Mouse (Mus musculus): Measurements from ENCODE around the gene Prkcb.

Prkcb gene

DNA sequence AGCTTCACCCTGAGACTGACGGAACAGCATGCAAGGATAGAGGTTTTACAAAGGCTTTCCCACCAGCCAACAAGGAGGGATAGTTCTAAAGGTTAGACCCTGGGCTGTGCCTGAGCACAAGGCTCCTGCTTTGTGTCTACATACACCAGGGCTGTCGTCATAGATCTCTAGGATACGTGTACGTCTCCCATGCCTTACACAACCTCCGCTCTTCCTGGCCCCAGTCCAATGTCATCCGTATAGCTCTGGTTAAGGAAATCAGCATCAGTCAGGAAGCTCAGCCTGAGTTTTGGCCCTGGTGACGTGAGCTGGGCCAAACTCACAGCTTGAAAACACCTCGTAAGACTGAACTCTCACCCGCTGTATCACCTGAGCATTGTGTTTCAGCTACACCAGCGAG, 307.3 kb downstream of the Prkcb start:
- DNase-seq (ENCODE audit: low read depth, low spot score), result no peak

GRCm38 (mm10) chr7:122596596-122597170, 308.1 kb downstream of the Prkcb start:
- no peak for DNase-seq (ENCODE audit: low read depth, low spot score)

DNA sequence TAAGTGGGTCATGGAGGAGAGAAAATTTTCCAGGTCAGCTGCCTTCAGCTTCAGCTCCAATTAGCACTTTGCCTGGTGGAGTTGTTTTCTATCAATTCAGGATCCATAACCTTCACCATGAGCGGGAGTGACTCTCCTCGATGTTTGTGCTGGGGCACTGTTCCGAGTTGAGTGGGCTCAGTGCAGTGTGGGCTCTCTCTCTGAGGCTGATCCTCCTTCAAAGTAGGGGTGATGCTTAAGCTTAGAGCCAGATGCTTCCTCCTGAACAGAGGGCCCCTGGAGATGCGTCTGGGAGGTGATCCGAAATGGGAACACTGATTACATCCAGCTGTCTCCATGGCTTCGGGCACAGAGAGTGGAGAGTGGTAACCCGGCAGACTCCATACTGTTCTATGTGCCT, 308.8 kb downstream of the Prkcb start:
- peak; percentile 27 for DNase-seq (ENCODE audit: low read depth, low spot score)

- DNase-seq (ENCODE audit: low read depth, low spot score), result no peak
Observed at GRCm38 (mm10) chr7:122600856-122601255, 312.3 kb downstream of the Prkcb start.

DNA sequence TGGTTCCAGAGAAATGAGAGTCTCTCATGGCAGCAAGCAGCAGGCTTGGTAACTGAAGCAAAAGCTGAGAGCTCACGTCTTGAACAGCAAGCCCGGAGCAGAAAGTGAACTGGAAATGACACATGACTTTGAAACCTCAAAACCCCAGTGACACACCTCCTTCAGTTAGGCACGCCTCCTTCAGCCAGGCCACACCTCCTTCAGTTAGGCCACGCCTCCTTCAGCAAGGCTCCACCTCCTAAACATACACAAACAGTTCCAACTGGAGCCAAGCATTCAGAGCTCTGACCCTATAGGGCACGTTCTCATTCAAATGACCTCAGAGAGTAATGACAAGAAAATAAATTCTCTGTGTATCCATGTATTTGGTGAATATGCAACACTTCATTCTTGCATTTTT, 316.5 kb downstream of the Prkcb start:
- no peak for DNase-seq (ENCODE audit: low read depth, low spot score)

DNA sequence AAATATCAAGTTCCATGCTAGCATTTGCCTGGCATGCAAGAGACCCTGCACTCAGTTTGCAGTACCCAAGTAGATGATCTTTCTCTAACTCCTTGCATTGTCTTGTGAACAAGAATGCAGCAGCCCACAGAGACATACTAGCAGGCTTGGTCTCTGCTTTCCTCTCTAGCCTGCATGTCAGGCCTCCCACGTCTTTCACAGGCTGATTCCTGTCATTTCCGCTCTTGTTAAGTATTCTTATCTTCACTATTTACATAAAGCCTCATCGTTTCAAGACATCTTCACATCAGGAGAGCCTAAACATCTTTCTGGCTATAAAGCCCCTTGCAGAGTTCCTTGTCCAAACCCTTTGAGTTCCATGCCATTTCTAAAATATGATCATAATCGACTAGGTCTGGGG, 320.9 kb downstream of the Prkcb start:
- no peak for DNase-seq (ENCODE audit: low read depth, low spot score)

GRCm38 (mm10) chr7:122610161-122610560, 321.6 kb downstream of the Prkcb start:
- DNase-seq (ENCODE audit: low read depth, low spot score), result no peak

GRCm38 (mm10) chr7:122613876-122614275, 325.3 kb downstream of the Prkcb start:
- no peak for DNase-seq (ENCODE audit: low read depth, low spot score)

GRCm38 (mm10) chr7:122622125-122622774, 333.7 kb downstream of the Prkcb start:
- DNase-seq (ENCODE audit: low read depth, low spot score), result peak; percentile 57

GRCm38 (mm10) chr7:122623753-122624152, 335.2 kb downstream of the Prkcb start:
- DNase-seq (ENCODE audit: low read depth, low spot score), result no peak

- no peak for DNase-seq (ENCODE audit: low read depth, low spot score)
Observed at GRCm38 (mm10) chr7:122628050-122628449, 339.5 kb downstream of the Prkcb start.

GRCm38 (mm10) chr7:122630386-122630785, 341.8 kb downstream of the Prkcb start:
- no peak for DNase-seq (ENCODE audit: low read depth, low spot score)

DNA sequence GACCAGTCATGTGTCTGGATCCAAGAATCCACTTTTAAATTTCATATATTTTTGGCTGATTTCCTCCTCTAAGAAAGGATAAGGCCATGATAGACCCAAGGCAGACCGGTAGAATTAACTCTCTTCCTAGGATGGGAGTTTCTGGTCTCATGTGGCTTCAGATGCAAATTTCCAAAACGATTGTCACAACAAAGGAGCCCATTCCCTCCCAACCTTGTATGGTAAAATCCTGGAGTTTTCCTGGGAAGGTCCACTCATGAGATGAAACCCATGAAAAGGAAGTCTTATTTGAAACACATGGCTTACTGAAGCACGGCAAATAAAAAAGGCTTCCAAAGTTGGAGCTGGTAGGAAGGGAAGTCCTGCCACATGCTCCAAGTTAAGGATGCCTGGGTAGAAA, 342.6 kb downstream of the Prkcb start:
- DNase-seq (ENCODE audit: low read depth, low spot score), result no peak

- no peak for DNase-seq (ENCODE audit: low read depth, low spot score)
Observed at GRCm38 (mm10) chr7:122632946-122633345, 344.4 kb downstream of the Prkcb start.

DNA sequence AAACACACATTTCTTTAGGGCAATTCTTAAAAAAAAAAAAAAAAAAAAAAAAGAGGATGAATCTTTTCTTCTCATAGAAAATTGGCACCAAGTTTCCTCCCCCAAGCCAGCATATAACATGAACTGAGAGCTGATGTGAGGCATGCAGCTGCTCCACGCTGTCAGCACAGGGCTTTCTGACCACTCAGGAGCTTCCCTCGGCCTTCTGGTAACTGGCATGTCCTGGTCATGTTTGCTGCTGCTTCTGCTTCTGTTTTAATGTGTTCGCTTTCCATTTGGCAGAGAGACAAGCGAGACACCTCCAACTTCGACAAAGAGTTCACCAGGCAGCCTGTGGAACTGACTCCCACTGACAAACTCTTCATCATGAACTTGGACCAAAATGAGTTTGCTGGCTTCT, 344.9 kb downstream of the Prkcb start:
- no peak for DNase-seq (ENCODE audit: low read depth, low spot score)

DNA sequence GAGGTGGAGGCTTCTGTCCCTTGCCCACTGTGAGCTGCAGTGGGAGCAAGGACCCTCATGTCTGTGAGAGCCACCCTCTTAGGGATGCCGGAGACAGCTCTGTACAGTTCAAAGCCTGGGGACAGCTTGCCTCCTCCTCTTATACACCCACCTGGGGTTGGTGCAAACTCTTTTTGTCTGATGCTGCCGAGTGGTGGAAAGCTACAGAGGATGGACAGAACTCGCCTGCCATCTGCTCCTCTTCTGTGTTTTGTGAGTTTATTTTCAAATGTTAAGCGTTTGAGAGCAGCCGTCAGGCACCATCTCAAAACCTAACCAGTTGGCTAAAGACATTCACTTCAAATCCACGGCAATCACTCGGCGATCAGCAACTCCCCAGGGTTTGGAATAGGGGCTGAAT, 355.1 kb downstream of the Prkcb start:
- DNase-seq (ENCODE audit: low read depth, low spot score), result no peak

GRCm38 (mm10) chr7:122649306-122649705, 360.8 kb downstream of the Prkcb start:
- no peak for DNase-seq (ENCODE audit: low read depth, low spot score)

- DNase-seq (ENCODE audit: low read depth, low spot score), result no peak
Observed at GRCm38 (mm10) chr7:122652523-122652922, 364.0 kb downstream of the Prkcb start.

- no peak for DNase-seq (ENCODE audit: low read depth, low spot score)
Observed at GRCm38 (mm10) chr7:122656671-122657070, 368.1 kb downstream of the Prkcb start.

DNA sequence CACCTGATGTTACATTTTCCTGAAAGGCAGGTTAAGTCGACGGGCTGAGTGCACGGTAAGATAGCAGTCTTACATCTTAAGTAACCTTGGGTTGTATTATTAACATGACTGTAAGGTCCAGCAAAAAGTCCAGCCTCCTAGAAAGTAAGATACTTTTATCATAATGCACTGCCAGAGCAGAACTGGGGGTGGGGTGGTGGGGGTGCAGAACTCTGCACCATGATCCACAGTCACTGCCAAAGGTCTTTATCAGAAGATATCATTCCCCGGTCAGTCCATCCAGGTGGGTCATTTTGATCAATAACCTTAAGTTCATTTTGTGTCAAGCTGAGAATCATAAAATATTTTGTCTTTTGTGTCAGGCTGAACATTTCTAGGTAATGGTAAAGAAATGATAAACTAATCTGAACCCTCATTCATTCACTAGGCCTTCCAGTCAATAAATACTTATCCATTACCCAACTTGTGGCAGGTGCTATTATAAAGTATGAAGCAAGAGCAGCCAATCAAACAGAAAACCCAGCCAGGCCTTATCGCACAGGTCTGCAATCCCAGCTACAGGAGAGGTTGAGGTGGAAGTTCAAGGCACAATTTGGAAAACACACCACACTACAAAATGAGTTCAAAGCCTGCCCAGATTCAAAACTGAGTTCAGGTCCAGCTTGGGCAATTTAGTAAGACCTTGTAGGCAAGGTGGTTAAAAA, 369.0 kb downstream of the Prkcb start:
- no peak for DNase-seq (ENCODE audit: low read depth, low spot score)

- DNase-seq (ENCODE audit: low read depth, low spot score), result no peak
Observed at GRCm38 (mm10) chr7:122665311-122666049, 376.9 kb downstream of the Prkcb start.

DNA sequence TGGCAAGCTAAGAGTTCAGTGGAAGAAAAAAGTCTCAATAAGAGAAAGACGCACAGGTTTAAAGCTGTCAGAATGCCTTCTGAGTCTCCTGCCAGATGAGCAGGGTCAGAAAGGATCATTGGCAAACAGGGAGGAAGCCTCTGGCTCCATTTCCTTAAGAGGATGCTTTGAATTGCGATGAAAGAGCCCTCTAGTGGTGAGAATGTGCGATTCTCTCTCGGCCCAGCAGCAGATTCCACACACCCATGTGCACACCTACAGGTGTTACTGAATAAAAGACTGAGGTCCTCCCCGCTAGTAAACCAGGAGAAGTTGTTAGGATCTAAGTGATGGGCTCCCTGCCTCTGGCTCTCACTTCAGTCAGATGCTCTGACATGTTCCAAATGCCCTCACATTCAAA, 379.4 kb downstream of the Prkcb start:
- DNase-seq (ENCODE audit: low read depth, low spot score), result peak; percentile 30
